Mouse (Mus musculus) neural tube, embryonic 14.5 days (tissue): ENCODE measurements around the gene Btbd35f16. TPM values are rescaled to one million over a fixed set of nuclear protein-coding genes. Genes with fewer than 3 reads are reported as not detected.
"Not testable (repeated sequence)": the region's sequence is repeated elsewhere in the genome, so short reads cannot be mapped to it uniquely, and the experiment has no call there.

Experiments
- ATAC-seq: fragments of 200-750 bp; cut with Nextera tagmentation; 2 replicates; pipeline ENCODE4 v1.8.0; 2017; ENCODE audit warnings: low read depth, mild to moderate bottlenecking, moderate TSS enrichment, moderate library complexity
- H3K27ac ChIP-seq: fragments of 300-500 bp; sonication (generic); 2 replicates; pipeline ENCODE4 v1.5.1; 2014; ENCODE audit warnings: low read depth, mild to moderate bottlenecking, control low read depth, low read length, moderate library complexity, mixed read lengths
- H3K27me3 ChIP-seq: fragments of 300-500 bp; sonication (generic); 2 replicates; pipeline ENCODE4 v1.6.1; 2014; ENCODE audit warnings: low read length; ENCODE audit not compliant: control insufficient read depth, insufficient read depth
- H3K36me3 ChIP-seq: fragments of 300-500 bp; sonication (generic); 2 replicates; pipeline ENCODE4 v1.6.1; 2014; ENCODE audit warnings: low read length, mixed read lengths; ENCODE audit not compliant: control insufficient read depth, insufficient read depth
- H3K4me1 ChIP-seq: fragments of 300-500 bp; sonication (generic); 2 replicates; pipeline ENCODE4 v1.6.1; 2014; ENCODE audit warnings: low read length; ENCODE audit not compliant: control insufficient read depth, insufficient read depth
- H3K4me2 ChIP-seq: fragments of 300-500 bp; sonication (generic); 2 replicates; pipeline ENCODE4 v1.6.1; 2014; ENCODE audit warnings: mild to moderate bottlenecking, low read depth, low read length, control low read depth
- H3K4me3 ChIP-seq: fragments of 300-500 bp; sonication (generic); 2 replicates; pipeline ENCODE4 v1.5.1; 2014; ENCODE audit warnings: low read depth, low read length, control low read depth, mixed read lengths
- H3K9ac ChIP-seq: fragments of 300-500 bp; sonication (generic); replicated peaks from 2 replicates; pipeline ENCODE4 v1.6.1; 2014; ENCODE audit warnings: low read depth, mild to moderate bottlenecking, control low read depth, low read length, mixed read lengths
- H3K9me3 ChIP-seq: fragments of 300-500 bp; sonication (generic); 2 replicates; pipeline ENCODE4 v1.6.1; 2016; ENCODE audit warnings: low read length; ENCODE audit not compliant: control insufficient read depth
- WGBS: fragments of 180-500 bp; shearing (Covaris S2); extraction: QIAGEN DNeasy Blood & Tissue Kit; methylation state at CpG from one replicate; pipeline ENCODE4 v1.1.7; 2014; 5-methylcytosine and 5-hydroxymethylcytosine counted together
- polyA plus RNA-seq: library from polyadenylated mRNA; unstranded; fragments of >200 nt; fragmentation: Nextera tagmentation; extraction: Ambion mirVana; gene quantifications from 2 replicates; pipeline ENCODE4 v1.2.1, GENCODE M21; 2014

The Btbd35f16 gene
- polyA plus RNA-seq = not detected in 2 replicates

GRCm38 (mm10) chrX:3956902-3957301 lies at the start of gene Btbd35f16:
Gene Btbd35f16, minus strand, starts transcription at chrX:3957002.
- no CpG with 5 or more reads among the region's 3 CpGs for WGBS
- H3K4me3 ChIP-seq, H3K9ac ChIP-seq, H3K4me1 ChIP-seq, H3K27me3 ChIP-seq, H3K9me3 ChIP-seq, H3K27ac ChIP-seq, H3K36me3 ChIP-seq, H3K4me2 ChIP-seq, ATAC-seq: not testable (repeated sequence)

Other genes starting within 250 kb of the Btbd35f16 start
- not detected in 2 replicates for gene Btbd35f10, start 204.1 kb downstream of the Btbd35f16 start, polyA plus RNA-seq
- not detected in 2 replicates for gene Btbd35f3, start 80.7 kb upstream of the Btbd35f16 start, polyA plus RNA-seq
- gene Btbd35f28, start 239.6 kb upstream of the Btbd35f16 start, polyA plus RNA-seq = not detected in 2 replicates